Mouse (Mus musculus) embryonic facial prominence, embryonic 14.5 days (tissue): ENCODE measurements around the gene Usf3. TPM values are rescaled to one million over a fixed set of nuclear protein-coding genes. Genes with fewer than 3 reads are reported as not detected.

ENCODE experiments used
- ATAC-seq: fragments of 200-750 bp; cut with Nextera tagmentation; 2 replicates; pipeline ENCODE4 v1.8.0; 2017; ENCODE audit warnings: low read depth, moderate number of reproducible peaks, moderate TSS enrichment
- DNase-seq: peaks from one replicate; pipeline ENCODE4 v3.0.0-alpha.2; 2015; ENCODE audit warnings: low spot score
- H3K27ac ChIP-seq: fragments of 300-500 bp; sonication (generic); replicated peaks from 2 replicates; pipeline ENCODE4 v1.5.1; 2014; ENCODE audit warnings: low read depth, mild to moderate bottlenecking, low read length, moderate library complexity
- H3K27me3 ChIP-seq: fragments of 300-500 bp; sonication (generic); replicated peaks from 2 replicates; pipeline ENCODE4 v1.6.1; 2014; ENCODE audit warnings: low read length; ENCODE audit not compliant: control insufficient read depth, insufficient read depth
- H3K36me3 ChIP-seq: fragments of 300-500 bp; sonication (generic); 2 replicates; pipeline ENCODE4 v1.6.1; 2014; ENCODE audit warnings: low read length, mixed read lengths; ENCODE audit not compliant: control insufficient read depth, insufficient read depth
- H3K4me1 ChIP-seq: fragments of 300-500 bp; sonication (generic); 2 replicates; pipeline ENCODE4 v1.6.1; 2014; ENCODE audit warnings: antibody characterized with exemption, low read length; ENCODE audit not compliant: control insufficient read depth, insufficient read depth
- H3K4me2 ChIP-seq: fragments of 300-500 bp; sonication (generic); 2 replicates; pipeline ENCODE4 v1.6.1; 2014; ENCODE audit warnings: low read depth, mild to moderate bottlenecking, low read length, moderate library complexity, mixed read lengths
- H3K4me3 ChIP-seq: fragments of 300-500 bp; sonication (generic); 2 replicates; pipeline ENCODE4 v1.5.1; 2014; ENCODE audit warnings: low read depth, mild to moderate bottlenecking, low read length
- H3K9ac ChIP-seq: fragments of 300-500 bp; sonication (generic); 2 replicates; pipeline ENCODE4 v1.6.1; 2014; ENCODE audit warnings: low read depth, mild to moderate bottlenecking, low read length, moderate library complexity, mixed read lengths
- H3K9me3 ChIP-seq: fragments of 300-500 bp; sonication (generic); 2 replicates; pipeline ENCODE4 v1.6.1; 2016; ENCODE audit warnings: low read length; ENCODE audit not compliant: control insufficient read depth
- WGBS: fragments of 180-500 bp; shearing (Covaris S2); extraction: QIAGEN DNeasy Blood & Tissue Kit; methylation state at CpG from one replicate; pipeline ENCODE4 v1.1.7; 2014; 5-methylcytosine and 5-hydroxymethylcytosine counted together
- polyA plus RNA-seq: library from polyadenylated mRNA; unstranded; fragments of >200 nt; fragmentation: Nextera tagmentation; extraction: Ambion mirVana; gene quantifications from 2 replicates; pipeline ENCODE4 v1.2.1, GENCODE M21; 2014

Usf3 gene
- polyA plus RNA-seq, 1 experiment from 2014 or later: 5.5 TPM

DNA sequence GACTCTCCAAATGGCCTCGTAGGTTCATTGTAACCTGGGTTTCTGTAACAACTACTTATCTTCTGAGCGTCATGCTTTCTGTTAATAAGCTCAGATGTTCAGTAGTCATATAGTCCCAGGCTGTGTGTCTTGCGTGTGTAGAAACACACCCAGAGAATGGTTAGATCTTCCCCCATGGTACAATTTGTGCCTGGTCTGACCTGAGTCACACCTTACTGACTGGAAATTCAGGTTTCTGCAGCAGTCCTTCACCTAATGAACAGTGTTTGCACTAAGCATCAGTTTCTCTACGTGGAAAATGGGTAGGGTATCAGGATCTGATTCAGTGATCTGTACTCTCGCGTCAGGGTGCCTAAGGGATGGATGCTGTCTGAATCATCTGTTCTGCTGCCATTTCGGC is 60.0 kb downstream of the Usf3 start:
- ATAC-seq: no peak
- Histone ChIP-seq H3K9ac (no peak overlapping the region), H3K9me3 (no peaks in the 10 kb centered on the region), H3K4me3 (no peak overlapping the region), H3K36me3 (no peaks in the 10 kb centered on the region), H3K4me1 (no peaks in the 10 kb centered on the region), H3K4me2 (no peak overlapping the region), H3K27ac (no peak overlapping the region), H3K27me3 (no peaks in the 10 kb centered on the region)
- DNase-seq: no peak
- 82% methylated on average over 7 of the region's 7 CpGs for WGBS

DNA sequence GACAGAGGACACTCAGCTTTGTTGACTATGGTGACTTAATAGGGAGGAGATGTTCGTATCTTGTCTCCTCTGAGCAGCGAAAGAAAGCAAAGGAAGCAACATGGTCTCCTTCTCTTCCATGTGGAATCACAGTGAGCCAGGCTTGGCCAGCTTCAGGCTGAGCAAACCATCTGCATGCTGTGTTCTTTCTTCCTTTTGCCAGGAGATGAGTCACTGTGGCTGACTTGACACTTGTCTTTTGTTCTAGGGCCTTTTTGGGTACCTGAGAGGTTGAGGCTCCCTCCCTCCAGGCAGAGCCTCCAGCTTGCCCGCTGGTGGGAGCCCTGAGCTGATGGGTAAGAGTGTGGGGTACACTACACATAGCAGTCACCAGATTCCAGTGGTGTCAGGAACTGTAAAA is 64.8 kb downstream of the Usf3 start:
- Histone ChIP-seq H3K9ac (no peak overlapping the region), H3K27ac (0 out of 2 replicates have a peak overlapping the region, but pooled peaks have one; percentile 13), H3K36me3 (no peaks in the 10 kb centered on the region), H3K9me3 (no peaks in the 10 kb centered on the region), H3K4me3 (no peak overlapping the region), H3K27me3 (no peaks in the 10 kb centered on the region), H3K4me1 (no peaks in the 10 kb centered on the region), H3K4me2 (no peak overlapping the region)
- 66% methylated on average over 3 of the region's 3 CpGs for WGBS
- DNase-seq (no peak), ATAC-seq (no peak)

DNA sequence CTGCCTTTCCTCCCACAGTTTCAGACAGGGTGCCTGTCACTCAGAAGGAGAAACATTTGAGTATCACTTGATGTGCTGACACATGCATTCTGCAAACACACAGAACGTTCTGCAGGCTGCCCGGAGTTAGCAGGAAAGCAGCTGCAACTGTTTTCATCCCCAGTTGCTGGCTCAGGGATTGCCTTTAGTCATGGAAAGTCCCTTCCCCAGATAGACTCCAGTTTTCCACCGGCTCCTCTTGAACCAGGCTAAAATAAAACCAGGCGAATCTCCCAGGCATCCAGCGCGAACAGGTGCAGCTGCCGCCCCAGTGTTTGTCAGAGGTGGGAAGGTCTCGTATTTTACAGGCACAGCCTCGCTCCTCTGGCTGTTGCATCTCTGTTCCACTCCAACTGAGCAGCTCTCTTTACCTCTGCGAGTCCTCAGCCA is 65.8 kb downstream of the Usf3 start:
- 40% methylated on average over 10 of the region's 10 CpGs for WGBS
- DNase-seq (peak; percentile 83), ATAC-seq (peak; percentile 84)
- no peak overlapping the region for H3K9ac ChIP-seq
- H3K4me3 ChIP-seq: no peak overlapping the region
- H3K9me3 ChIP-seq: no peaks in the 10 kb centered on the region
- no peaks in the 10 kb centered on the region for H3K27me3 ChIP-seq
- H3K36me3 ChIP-seq: no peaks in the 10 kb centered on the region
- 0 out of 2 replicates have a peak overlapping the region, but pooled peaks have one; percentile 2 for H3K27ac ChIP-seq
- no peak overlapping the region for H3K4me2 ChIP-seq
- H3K4me1 ChIP-seq: no peaks in the 10 kb centered on the region

- H3K9me3 ChIP-seq: no peaks in the 10 kb centered on the region
- no peak overlapping the region for H3K4me2 ChIP-seq
- H3K27ac ChIP-seq: no peak overlapping the region
- H3K27me3 ChIP-seq: no peaks in the 10 kb centered on the region
- WGBS: 64% methylated on average over 8 of the region's 8 CpGs
- H3K36me3 ChIP-seq: no peaks in the 10 kb centered on the region
- ATAC-seq: no peak
- no peak overlapping the region for H3K9ac ChIP-seq
- no peaks in the 10 kb centered on the region for H3K4me1 ChIP-seq
- no peak overlapping the region for H3K4me3 ChIP-seq
- DNase-seq: no peak
These were observed 67.4 kb downstream of the Usf3 start for GRCm38 (mm10) chr16:44240406-44240805.

GRCm38 (mm10) chr16:44242633-44243032 is 69.6 kb downstream of the Usf3 start:
- Histone ChIP-seq H3K36me3 (no peaks in the 10 kb centered on the region), H3K9ac (no peak overlapping the region), H3K27ac (no peak overlapping the region), H3K27me3 (no peaks in the 10 kb centered on the region), H3K4me2 (no peak overlapping the region), H3K4me1 (no peaks in the 10 kb centered on the region), H3K4me3 (no peak overlapping the region), H3K9me3 (no peaks in the 10 kb centered on the region)
- peak; percentile 72 for DNase-seq
- WGBS: 4% methylated on average over 1 of the region's 1 CpGs
- ATAC-seq: no peak

DNA sequence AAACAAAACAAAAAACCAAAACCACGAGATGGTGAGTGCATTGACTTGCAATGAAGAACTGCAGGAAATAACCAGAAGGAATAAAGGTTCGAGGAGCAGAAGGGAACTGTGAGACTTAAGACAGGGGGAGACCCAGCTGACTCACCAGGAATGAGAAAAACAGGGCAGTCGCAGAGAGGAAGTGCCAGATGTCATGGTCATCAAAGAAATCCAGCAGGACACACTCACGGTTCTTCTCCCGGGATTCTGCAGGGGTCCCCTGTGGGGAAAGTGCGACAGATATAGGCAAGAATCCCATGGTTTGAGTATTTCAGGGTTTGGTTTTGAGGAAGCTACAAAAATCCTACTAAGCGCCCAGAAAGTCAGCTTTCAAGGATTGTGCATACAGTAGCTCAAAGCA is 70.3 kb downstream of the Usf3 start:
- no peak overlapping the region for H3K27ac ChIP-seq
- DNase-seq (no peak), ATAC-seq (no peak)
- H3K4me1 ChIP-seq: no peaks in the 10 kb centered on the region
- H3K4me2 ChIP-seq: no peak overlapping the region
- no peak overlapping the region for H3K9ac ChIP-seq
- H3K27me3 ChIP-seq: no peaks in the 10 kb centered on the region
- no peaks in the 10 kb centered on the region for H3K9me3 ChIP-seq
- 61% methylated on average over 7 of the region's 7 CpGs for WGBS
- no peak overlapping the region for H3K4me3 ChIP-seq
- no peaks in the 10 kb centered on the region for H3K36me3 ChIP-seq

- 91% methylated on average over 10 of the region's 10 CpGs for WGBS
These were observed 76.9 kb downstream of the Usf3 start for GRCm38 (mm10) chr16:44249985-44250384.

DNA sequence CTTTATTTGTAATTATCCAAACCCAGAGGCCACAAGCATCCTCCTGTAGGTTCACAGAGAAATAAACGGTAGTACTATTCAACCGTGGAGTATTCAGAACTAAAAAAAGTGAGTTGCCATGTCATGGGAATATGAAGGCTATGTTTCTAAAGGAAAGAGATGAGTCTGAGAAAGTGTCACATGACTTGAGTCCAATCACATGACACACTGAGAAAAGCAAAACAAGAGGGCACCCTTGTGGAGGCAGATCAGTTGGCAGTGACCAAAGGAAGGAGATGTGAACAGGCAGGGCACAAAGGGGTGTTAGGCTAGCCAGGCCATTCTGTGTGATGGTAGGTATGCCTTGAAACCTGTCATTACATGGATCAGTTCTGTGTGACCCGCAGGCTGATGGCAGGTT is 79.7 kb downstream of the Usf3 start:
- H3K9ac ChIP-seq: no peak overlapping the region
- ATAC-seq: no peak
- H3K9me3 ChIP-seq: no peaks in the 10 kb centered on the region
- WGBS: 88% methylated on average over 3 of the region's 3 CpGs
- H3K4me2 ChIP-seq: no peak overlapping the region
- DNase-seq: no peak
- no peaks in the 10 kb centered on the region for H3K36me3 ChIP-seq
- H3K4me1 ChIP-seq: no peaks in the 10 kb centered on the region
- no peaks in the 10 kb centered on the region for H3K27me3 ChIP-seq
- no peak overlapping the region for H3K27ac ChIP-seq
- H3K4me3 ChIP-seq: no peak overlapping the region

More at GRCm38 (mm10) chr16:44249985-44250384, 76.9 kb downstream of the Usf3 start:
- no peaks in the 10 kb centered on the region for H3K9me3 ChIP-seq
- no peak overlapping the region for H3K27ac ChIP-seq
- H3K27me3 ChIP-seq: no peaks in the 10 kb centered on the region
- no peak overlapping the region for H3K9ac ChIP-seq
- H3K4me1 ChIP-seq: no peaks in the 10 kb centered on the region
- no peak for ATAC-seq
- no peak overlapping the region for H3K4me2 ChIP-seq
- no peaks in the 10 kb centered on the region for H3K36me3 ChIP-seq
- DNase-seq: no peak
- no peak overlapping the region for H3K4me3 ChIP-seq

DNA sequence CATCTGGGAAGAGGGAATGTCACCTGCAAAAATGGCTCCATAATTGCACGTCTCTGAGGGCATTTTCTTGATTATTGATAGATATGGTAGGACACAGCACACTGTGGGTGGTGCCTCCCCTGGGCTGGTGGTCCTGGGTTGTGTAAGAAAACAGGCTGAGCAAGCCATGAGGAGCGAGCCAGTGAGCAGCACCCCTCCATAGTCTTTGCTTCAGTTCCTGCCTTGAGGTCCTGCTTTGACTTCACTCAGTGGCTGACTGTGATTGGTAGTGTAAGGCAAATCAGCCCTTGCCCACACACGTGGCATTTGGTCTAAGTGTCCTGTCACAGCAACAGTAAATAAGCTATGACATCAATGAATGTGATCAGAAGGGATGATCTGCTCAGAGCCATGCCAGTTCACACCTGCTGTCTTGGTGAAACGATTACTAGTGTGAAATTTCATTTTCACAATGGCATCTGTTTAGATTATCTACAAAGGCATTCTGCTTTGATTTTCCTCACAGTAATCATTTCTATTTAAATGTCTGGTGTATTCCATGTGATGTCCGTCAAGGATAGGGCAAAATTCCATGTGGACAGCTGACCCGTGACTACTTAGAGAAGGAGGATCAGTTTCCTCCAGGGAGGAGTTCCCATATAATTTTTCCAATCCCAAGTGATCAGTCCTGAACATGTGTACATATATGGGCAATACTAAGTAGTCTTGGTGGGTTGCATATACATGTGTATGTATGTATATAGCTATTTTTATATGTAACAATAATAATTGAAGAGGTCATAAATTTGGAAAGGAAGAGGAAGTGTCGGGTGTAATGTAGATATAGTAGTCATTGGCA is 81.0 kb downstream of the Usf3 start:
- H3K27ac ChIP-seq: no peak overlapping the region
- ATAC-seq (no peak), DNase-seq (no peak)
- no peaks in the 10 kb centered on the region for H3K4me1 ChIP-seq
- no peak overlapping the region for H3K4me3 ChIP-seq
- no peaks in the 10 kb centered on the region for H3K9me3 ChIP-seq
- 71% methylated on average over 7 of the region's 7 CpGs for WGBS
- H3K27me3 ChIP-seq: no peaks in the 10 kb centered on the region
- H3K4me2 ChIP-seq: no peak overlapping the region
- H3K36me3 ChIP-seq: no peaks in the 10 kb centered on the region
- H3K9ac ChIP-seq: no peak overlapping the region
